Mouse (Mus musculus) thymus, postnatal 25 days (tissue): ENCODE data around the gene Gm6034.
"Not testable (repeated sequence)": the region's sequence is repeated elsewhere in the genome, so short reads cannot be mapped to it uniquely, and the experiment has no call there.

ENCODE experiments used
- DNase-seq: peaks from one replicate; pipeline ENCODE4 v3.0.0; 2022

Gene Gm6034

DNA sequence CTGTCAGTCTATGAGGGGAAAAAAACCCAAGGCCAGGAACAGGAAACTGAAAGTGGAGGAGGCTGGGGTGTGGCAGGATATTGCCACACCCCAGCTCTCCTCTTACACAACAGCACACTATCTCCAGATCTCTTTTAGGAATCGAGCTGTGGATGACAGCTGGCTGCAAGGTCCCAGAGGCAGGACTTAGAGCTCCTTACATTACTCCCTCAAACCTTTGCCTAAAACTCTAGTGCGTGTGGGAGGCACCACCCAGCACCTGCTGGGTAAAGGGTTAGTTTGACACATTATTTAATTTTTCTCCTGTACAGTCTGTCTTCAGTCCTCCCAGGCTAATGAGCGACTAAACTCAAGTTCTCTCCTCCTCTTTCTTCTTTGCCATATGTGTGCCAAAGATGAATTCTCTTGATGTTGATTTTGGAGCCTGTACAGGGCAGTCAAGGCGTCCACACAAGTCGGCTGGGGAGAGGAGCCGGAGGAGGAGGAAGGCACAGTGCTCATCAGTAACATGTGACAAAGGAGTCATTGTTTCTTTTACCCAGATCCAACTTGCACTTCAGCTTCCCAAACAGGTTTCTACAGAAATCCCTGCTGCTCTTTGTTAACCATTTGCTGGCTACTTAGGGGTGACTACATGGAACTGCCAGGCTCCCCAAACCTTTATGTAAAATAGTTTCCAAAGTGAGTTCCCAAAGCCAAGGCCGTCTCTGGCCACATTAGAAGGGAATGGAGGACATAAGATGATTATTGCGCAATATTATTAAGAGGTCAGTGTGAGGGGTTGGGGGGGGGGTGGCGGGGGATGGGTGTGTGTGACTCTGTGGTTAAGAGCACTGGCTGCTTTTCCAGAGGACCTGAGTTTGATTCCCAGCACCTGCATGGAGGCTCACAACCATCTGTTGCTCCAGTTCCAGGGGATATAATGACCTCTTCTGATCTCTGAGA lies 18.8 kb upstream of the Gm6034 start:
- peak; percentile 55 for DNase-seq

GRCm38 (mm10) chr17:36025197-36025596 lies 17.6 kb upstream of the Gm6034 start:
- DNase-seq: no peak

- no peak for DNase-seq
Measured at GRCm38 (mm10) chr17:36025901-36026300, 16.9 kb upstream of the Gm6034 start.

- no peak for DNase-seq
Measured at GRCm38 (mm10) chr17:36027663-36028062, 15.1 kb upstream of the Gm6034 start.

- no peak for DNase-seq
Measured at GRCm38 (mm10) chr17:36028879-36029619, 13.7 kb upstream of the Gm6034 start.

DNA sequence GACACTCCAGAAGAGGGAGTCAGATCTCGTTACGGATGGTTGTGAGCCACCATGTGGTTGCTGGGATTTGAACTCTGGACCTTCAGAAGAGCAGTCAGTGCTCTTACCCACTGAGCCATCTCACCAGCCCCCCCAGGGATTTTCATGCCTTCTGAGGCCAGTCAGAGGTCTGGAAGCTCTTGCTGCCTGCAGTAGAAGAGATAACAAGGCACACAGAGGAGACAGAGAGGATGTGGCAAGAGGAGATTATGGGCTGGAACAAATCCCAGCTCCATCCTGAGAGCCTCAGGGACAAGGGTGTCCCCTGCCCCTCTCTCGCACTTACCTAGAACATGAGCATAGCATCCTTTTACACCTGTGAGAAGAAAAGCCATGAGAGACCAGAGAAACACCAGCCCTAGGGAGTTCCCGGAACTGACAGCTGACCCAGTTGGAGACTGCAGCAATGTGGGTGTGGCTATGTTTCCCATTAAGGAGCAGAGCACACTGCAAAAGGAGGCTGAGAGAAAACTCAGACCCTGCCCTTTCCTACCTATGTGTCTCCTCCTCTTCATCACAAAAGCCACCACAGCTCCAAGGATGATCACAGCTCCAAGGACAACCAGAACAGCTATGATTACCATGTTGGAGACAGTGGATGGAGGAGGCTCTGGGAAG lies 12.6 kb upstream of the Gm6034 start:
- DNase-seq: not testable (repeated sequence)

- not testable (repeated sequence) for DNase-seq
Measured at GRCm38 (mm10) chr17:36030703-36031582, 11.8 kb upstream of the Gm6034 start.

GRCm38 (mm10) chr17:36031583-36032331 lies 11.0 kb upstream of the Gm6034 start:
- peak; percentile 80 for DNase-seq

DNA sequence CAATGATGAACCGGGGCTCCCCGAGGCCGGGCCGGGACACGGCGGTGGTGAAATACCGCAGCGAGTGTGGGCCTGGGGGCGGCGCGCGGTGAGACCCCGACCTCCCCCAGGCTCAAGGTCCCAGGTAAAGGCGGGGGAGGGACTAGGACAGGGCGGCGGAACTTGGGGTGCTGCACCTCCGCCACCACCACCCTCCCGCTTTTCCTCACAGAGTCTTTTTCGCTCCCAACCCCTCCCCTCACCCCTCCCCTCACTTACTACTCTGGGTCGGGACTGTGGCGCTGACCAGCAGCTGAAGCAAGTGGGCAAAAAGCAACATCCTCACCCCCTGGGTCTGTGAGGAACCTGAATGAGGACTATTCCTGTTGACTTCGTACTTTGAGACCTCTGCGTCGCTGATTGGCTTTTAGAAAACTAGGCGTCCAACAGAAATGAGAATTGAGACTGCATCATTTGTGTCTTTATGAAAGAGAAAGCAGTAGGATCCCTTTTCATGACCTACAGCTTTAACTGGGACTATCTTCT lies 10.3 kb upstream of the Gm6034 start, which contains the start of gene H2-T23:
H2-T23 (minus strand) TSS at position 505 of the 525 bp plus-strand sequence.
- peak; percentile 77 for DNase-seq

DNA sequence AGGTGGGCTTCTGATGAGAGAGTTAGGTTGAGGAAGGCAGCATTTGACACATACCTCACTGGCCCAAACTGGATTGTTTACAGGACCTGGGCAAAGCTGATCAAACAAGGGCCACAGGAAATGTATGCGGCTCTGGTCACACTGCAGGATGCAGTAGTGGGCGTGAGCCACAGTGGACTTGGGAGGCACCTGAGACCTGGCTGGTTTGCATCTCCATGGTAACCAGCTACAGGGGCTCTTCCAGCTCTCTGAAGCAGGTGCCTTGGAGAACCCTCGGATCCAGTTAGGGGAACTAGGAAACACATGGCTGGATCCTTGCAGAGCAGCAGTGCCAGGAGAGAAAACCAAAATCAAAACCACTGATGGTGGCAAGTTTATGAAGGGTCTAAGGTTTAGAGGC lies 8.2 kb upstream of the Gm6034 start:
- DNase-seq: not testable (repeated sequence)

- DNase-seq: peak; percentile 86
Measured at GRCm38 (mm10) chr17:36035010-36035638, 7.6 kb upstream of the Gm6034 start.

- DNase-seq: not testable (repeated sequence)
Measured at GRCm38 (mm10) chr17:36036126-36036525, 6.6 kb upstream of the Gm6034 start.

- not testable (repeated sequence) for DNase-seq
Measured at GRCm38 (mm10) chr17:36040604-36041003, 2.2 kb upstream of the Gm6034 start.

DNA sequence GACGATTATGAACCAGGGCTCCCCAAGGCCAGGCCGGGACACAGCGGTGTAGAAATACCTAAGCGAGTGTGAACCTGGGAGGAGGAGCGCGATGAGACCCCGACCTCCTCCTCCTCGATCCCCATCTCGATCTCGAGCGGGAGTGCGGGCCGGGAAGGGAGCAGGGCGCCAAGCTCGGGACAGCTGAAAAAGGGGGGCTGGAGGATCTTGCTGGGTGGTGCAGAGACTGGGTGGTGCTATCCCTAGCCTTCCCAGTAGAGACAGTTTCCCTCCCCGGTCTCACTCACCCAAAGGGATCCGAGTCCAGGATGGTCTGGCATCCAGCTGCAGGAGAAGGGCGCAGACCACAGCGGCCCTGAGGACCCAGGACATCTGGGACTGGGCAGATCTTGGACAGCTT lies 706 bp upstream of the Gm6034 start:
- DNase-seq: peak; percentile 50

DNA sequence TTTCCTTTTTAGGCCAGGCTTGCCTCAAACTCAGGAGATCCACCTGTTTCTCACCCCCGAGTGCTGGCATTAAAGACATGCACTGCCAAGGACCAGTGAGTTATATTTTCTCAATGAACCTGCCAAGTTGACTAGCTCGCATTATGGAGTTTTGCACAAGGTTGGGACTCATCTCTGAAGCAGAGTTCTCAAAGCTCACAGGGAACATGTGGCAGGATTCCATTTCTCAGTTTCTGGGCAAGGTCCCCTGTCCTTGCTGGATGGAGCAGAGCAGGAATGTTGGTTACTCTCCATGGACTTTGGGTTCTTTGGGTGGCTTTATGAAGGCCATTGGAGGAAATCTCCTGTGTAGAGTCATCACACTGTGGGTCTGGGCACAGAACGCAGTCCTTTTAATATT lies 525 bp downstream of the Gm6034 start:
- no peak for DNase-seq

DNA sequence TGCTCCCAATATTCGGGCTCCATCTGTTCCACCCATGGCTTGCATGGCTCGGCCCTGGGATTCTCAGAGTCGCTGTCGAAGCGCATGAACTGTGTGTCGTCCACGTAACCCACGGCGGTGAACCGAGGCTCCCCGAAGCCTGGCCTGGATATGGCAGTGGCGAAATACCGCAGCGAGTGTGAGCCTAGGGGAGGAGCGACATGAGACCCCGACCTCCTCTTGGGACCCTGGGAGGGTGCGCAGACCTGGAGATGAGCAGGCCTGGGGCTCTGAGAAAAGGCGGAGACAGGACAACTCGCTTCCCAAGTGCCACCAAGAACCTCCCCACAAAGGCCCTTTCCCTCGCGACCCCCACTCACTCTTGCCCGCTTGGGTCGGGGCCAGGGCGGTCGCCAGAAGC lies 15.2 kb downstream of the Gm6034 start:
- not testable (repeated sequence) for DNase-seq

GRCm38 (mm10) chr17:36058362-36058761 lies 15.6 kb downstream of the Gm6034 start, which contains the start of gene Gm11127:
Gene Gm11127 (minus strand): TSS chr17:36058371.
- not testable (repeated sequence) for DNase-seq

- DNase-seq: peak; percentile 94
Measured at GRCm38 (mm10) chr17:36060829-36061228, 18.1 kb downstream of the Gm6034 start.

GRCm38 (mm10) chr17:36081901-36082300 lies 39.1 kb downstream of the Gm6034 start:
- not testable (repeated sequence) for DNase-seq

- DNase-seq: peak; percentile 21
Measured at GRCm38 (mm10) chr17:36082519-36083232, 39.9 kb downstream of the Gm6034 start.
